Mouse (Mus musculus): Measurements from ENCODE around the gene Lrrc42. TPM values are rescaled to one million over a fixed set of nuclear protein-coding genes. Genes with fewer than 3 reads are reported as not detected.

Gene Lrrc42
- polyA plus RNA-seq, 1 experiment from 2014 or later = 59.4 TPM

GRCm38 (mm10) chr4:107291611-107292272, 38.4 kb upstream of the Lrrc42 start:
- Histone ChIP-seq H3K4me1 (ENCODE audit: control insufficient read depth, insufficient read depth, low read length) (no peaks in the 10 kb centered on the region; the same call in 1 of the 2 replicates), H3K36me3 (ENCODE audit: control insufficient read depth, insufficient read depth, low read length) (no peaks in the 10 kb centered on the region), H3K9ac (ENCODE audit: low read depth, low read length) (no peak overlapping the region), H3K4me3 (ENCODE audit: low read depth, low read length) (no peak overlapping the region), H3K4me2 (ENCODE audit: low read length) (no peak overlapping the region), H3K9me3 (replicated peaks; ENCODE audit: control insufficient read depth, low read length, poor library complexity, severe bottlenecking) (no peaks in the 10 kb centered on the region), H3K27ac (ENCODE audit: low read length) (no peak overlapping the region), H3K27me3 (ENCODE audit: control insufficient read depth, insufficient read depth, low read depth, low read length) (no peaks in the 10 kb centered on the region)
- no peak for ATAC-seq
- WGBS = 82% methylated on average over 7 of the region's 7 CpGs

DNA sequence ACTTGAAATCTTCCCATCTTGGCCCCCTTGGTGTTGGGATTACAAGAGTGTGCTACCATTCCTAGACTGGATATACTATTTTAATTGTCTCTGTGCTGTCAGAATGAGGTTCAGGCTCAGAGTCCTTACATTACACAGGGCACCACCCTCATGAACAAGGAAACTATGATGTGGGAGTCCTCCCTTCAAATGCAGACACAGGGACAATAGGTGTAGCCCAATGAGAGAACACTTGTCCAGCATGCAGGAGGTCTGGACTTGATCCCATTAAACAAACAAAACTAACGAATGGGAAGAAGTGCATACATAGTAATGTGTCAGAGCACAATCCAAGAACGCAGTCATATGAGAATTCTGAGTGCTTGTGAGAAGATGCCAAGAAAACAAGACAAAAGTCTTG, 34.2 kb upstream of the Lrrc42 start:
- Histone ChIP-seq H3K4me3 (ENCODE audit: low read depth, low read length) (no peak overlapping the region), H3K27me3 (ENCODE audit: control insufficient read depth, insufficient read depth, low read depth, low read length) (no peaks in the 10 kb centered on the region), H3K27ac (ENCODE audit: low read length) (no peak overlapping the region), H3K4me2 (ENCODE audit: low read length) (no peak overlapping the region), H3K4me1 (ENCODE audit: control insufficient read depth, insufficient read depth, low read length) (no peaks in the 10 kb centered on the region; the same call in 1 of the 2 replicates), H3K9ac (ENCODE audit: low read depth, low read length) (no peak overlapping the region), H3K9me3 (replicated peaks; ENCODE audit: control insufficient read depth, low read length, poor library complexity, severe bottlenecking) (no peaks in the 10 kb centered on the region), H3K36me3 (ENCODE audit: control insufficient read depth, insufficient read depth, low read length) (no peaks in the 10 kb centered on the region)
- ATAC-seq = no peak
- 91% methylated on average over 2 of the region's 2 CpGs for WGBS

- Histone ChIP-seq H3K27ac (ENCODE audit: low read length) (no peak overlapping the region), H3K27me3 (ENCODE audit: control insufficient read depth, insufficient read depth, low read depth, low read length) (no peaks in the 10 kb centered on the region), H3K9ac (ENCODE audit: low read depth, low read length) (no peak overlapping the region), H3K9me3 (replicated peaks; ENCODE audit: control insufficient read depth, low read length, poor library complexity, severe bottlenecking) (no peaks in the 10 kb centered on the region), H3K36me3 (ENCODE audit: control insufficient read depth, insufficient read depth, low read length) (no peaks in the 10 kb centered on the region), H3K4me1 (ENCODE audit: control insufficient read depth, insufficient read depth, low read length) (no peaks in the 10 kb centered on the region), H3K4me2 (ENCODE audit: low read length) (no peak overlapping the region), H3K4me3 (ENCODE audit: low read depth, low read length) (no peak overlapping the region)
- 97% methylated on average over 8 of the region's 8 CpGs for WGBS
- no peak for ATAC-seq
These were observed 33.1 kb upstream of the Lrrc42 start for GRCm38 (mm10) chr4:107286386-107286785.

GRCm38 (mm10) chr4:107285446-107286200, 32.3 kb upstream of the Lrrc42 start:
- H3K27ac ChIP-seq (ENCODE audit: low read length) = no peak overlapping the region
- no peak overlapping the region for H3K4me2 ChIP-seq (ENCODE audit: low read length)
- H3K27me3 ChIP-seq (ENCODE audit: control insufficient read depth, insufficient read depth, low read depth, low read length) = no peaks in the 10 kb centered on the region
- H3K36me3 ChIP-seq (ENCODE audit: control insufficient read depth, insufficient read depth, low read length) = no peaks in the 10 kb centered on the region
- no peak overlapping the region for H3K9ac ChIP-seq (ENCODE audit: low read depth, low read length)
- ATAC-seq = no peak
- no peak overlapping the region for H3K4me3 ChIP-seq (ENCODE audit: low read depth, low read length)
- H3K4me1 ChIP-seq (ENCODE audit: control insufficient read depth, insufficient read depth, low read length) = no peaks in the 10 kb centered on the region
- H3K9me3 ChIP-seq (replicated peaks; ENCODE audit: control insufficient read depth, low read length, poor library complexity, severe bottlenecking) = no peaks in the 10 kb centered on the region
- WGBS = 84% methylated on average over 3 of the region's 3 CpGs

GRCm38 (mm10) chr4:107280843-107281475, 27.6 kb upstream of the Lrrc42 start:
- no peak for ATAC-seq
- H3K4me2 ChIP-seq (ENCODE audit: low read length) = no peak overlapping the region
- no peak overlapping the region for H3K27ac ChIP-seq (ENCODE audit: low read length)
- H3K4me3 ChIP-seq (ENCODE audit: low read depth, low read length) = no peak overlapping the region
- H3K27me3 ChIP-seq (ENCODE audit: control insufficient read depth, insufficient read depth, low read depth, low read length) = no peaks in the 10 kb centered on the region
- 79% methylated on average over 7 of the region's 7 CpGs for WGBS
- H3K4me1 ChIP-seq (ENCODE audit: control insufficient read depth, insufficient read depth, low read length) = 0 out of 2 replicates have a peak, but pooled peaks cover 7% of the 10 kb centered on the region
- H3K36me3 ChIP-seq (ENCODE audit: control insufficient read depth, insufficient read depth, low read length) = no peaks in the 10 kb centered on the region
- H3K9me3 ChIP-seq (replicated peaks; ENCODE audit: control insufficient read depth, low read length, poor library complexity, severe bottlenecking) = no peaks in the 10 kb centered on the region
- H3K9ac ChIP-seq (ENCODE audit: low read depth, low read length) = no peak overlapping the region

GRCm38 (mm10) chr4:107278188-107278707, 24.9 kb upstream of the Lrrc42 start:
- no peaks in the 10 kb centered on the region for H3K27me3 ChIP-seq (ENCODE audit: control insufficient read depth, insufficient read depth, low read depth, low read length)
- H3K9ac ChIP-seq (ENCODE audit: low read depth, low read length) = no peak overlapping the region; the same call in 1 of the 2 replicates
- no peaks in the 10 kb centered on the region for H3K36me3 ChIP-seq (ENCODE audit: control insufficient read depth, insufficient read depth, low read length)
- H3K27ac ChIP-seq (ENCODE audit: low read length) = peak overlapping the region; percentile 61
- peak overlapping the region; percentile 11; the same call in 1 of the 2 replicates for H3K4me2 ChIP-seq (ENCODE audit: low read length)
- WGBS = 4% methylated on average over 8 of the region's 8 CpGs
- peak; percentile 21; the same call in 1 of the 2 replicates for ATAC-seq
- H3K4me1 ChIP-seq (ENCODE audit: control insufficient read depth, insufficient read depth, low read length) = 0 out of 2 replicates have a peak, but pooled peaks cover 7% of the 10 kb centered on the region
- H3K9me3 ChIP-seq (replicated peaks; ENCODE audit: control insufficient read depth, low read length, poor library complexity, severe bottlenecking) = no peaks in the 10 kb centered on the region
- no peak overlapping the region for H3K4me3 ChIP-seq (ENCODE audit: low read depth, low read length)

DNA sequence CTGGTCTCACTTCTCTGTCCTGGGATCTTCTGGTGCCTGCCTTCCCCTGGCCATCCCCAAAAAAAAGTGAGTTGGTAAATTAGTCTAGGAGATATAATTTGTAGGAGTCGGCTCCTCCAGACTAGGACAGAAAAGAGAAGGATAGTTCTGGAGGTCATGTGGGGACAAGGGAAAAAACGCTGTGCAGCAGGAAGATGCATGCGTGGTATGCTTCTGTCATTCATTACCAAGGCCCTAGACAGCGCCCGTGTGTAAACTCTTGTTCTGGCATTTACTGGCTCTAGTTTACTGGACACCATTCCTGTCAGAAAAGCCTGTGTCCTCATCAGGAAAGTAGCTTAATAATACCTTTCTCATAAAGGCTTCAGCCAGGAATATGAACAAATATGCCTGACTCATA, 21.2 kb upstream of the Lrrc42 start:
- Histone ChIP-seq H3K9me3 (replicated peaks; ENCODE audit: control insufficient read depth, low read length, poor library complexity, severe bottlenecking) (no peaks in the 10 kb centered on the region), H3K27me3 (ENCODE audit: control insufficient read depth, insufficient read depth, low read depth, low read length) (no peaks in the 10 kb centered on the region), H3K4me3 (ENCODE audit: low read depth, low read length) (no peak overlapping the region), H3K27ac (ENCODE audit: low read length) (no peak overlapping the region), H3K4me2 (ENCODE audit: low read length) (no peak overlapping the region), H3K9ac (ENCODE audit: low read depth, low read length) (no peak overlapping the region), H3K4me1 (ENCODE audit: control insufficient read depth, insufficient read depth, low read length) (0 out of 2 replicates have a peak, but pooled peaks cover 7% of the 10 kb centered on the region), H3K36me3 (ENCODE audit: control insufficient read depth, insufficient read depth, low read length) (no peaks in the 10 kb centered on the region; the same call in 1 of the 2 replicates)
- ATAC-seq = no peak
- 89% methylated on average over 5 of the region's 5 CpGs for WGBS

GRCm38 (mm10) chr4:107273683-107274082, 20.4 kb upstream of the Lrrc42 start:
- no peak overlapping the region for H3K4me3 ChIP-seq (ENCODE audit: low read depth, low read length)
- no peak overlapping the region for H3K9ac ChIP-seq (ENCODE audit: low read depth, low read length)
- H3K36me3 ChIP-seq (ENCODE audit: control insufficient read depth, insufficient read depth, low read length) = no peaks in the 10 kb centered on the region; the same call in 1 of the 2 replicates
- no peaks in the 10 kb centered on the region for H3K27me3 ChIP-seq (ENCODE audit: control insufficient read depth, insufficient read depth, low read depth, low read length)
- no peaks in the 10 kb centered on the region for H3K9me3 ChIP-seq (replicated peaks; ENCODE audit: control insufficient read depth, low read length, poor library complexity, severe bottlenecking)
- H3K27ac ChIP-seq (ENCODE audit: low read length) = no peak overlapping the region
- no peak overlapping the region for H3K4me2 ChIP-seq (ENCODE audit: low read length)
- H3K4me1 ChIP-seq (ENCODE audit: control insufficient read depth, insufficient read depth, low read length) = 0 out of 2 replicates have a peak, but pooled peaks cover 6% of the 10 kb centered on the region
- ATAC-seq = no peak
- 86% methylated on average over 4 of the region's 4 CpGs for WGBS

Data from midbrain, embryonic 16.5 days (tissue).